Mouse (Mus musculus): Measurements from ENCODE around the gene Ccdc8.

The Ccdc8 gene

GRCm38 (mm10) chr7:16992451-16992807 lies at the start of gene Ccdc8:
Gene Ccdc8 (plus strand): TSS chr7:16992708.
- no peak for TF ChIP-seq GATA4 (IDR thresholded peaks at IDR 0.05; ENCODE audit: insufficient replicate concordance, low read length)

GRCm38 (mm10) chr7:16942861-16943260 lies 49.6 kb upstream of the Ccdc8 start:
- TF ChIP-seq GATA4 (IDR thresholded peaks at IDR 0.05; ENCODE audit: insufficient replicate concordance, low read length): no peak

- TF ChIP-seq GATA4 (IDR thresholded peaks at IDR 0.05; ENCODE audit: insufficient replicate concordance, low read length): no peak
Observed at GRCm38 (mm10) chr7:16944061-16944807, 48.3 kb upstream of the Ccdc8 start, which contains the start of gene Pnmal2. Gene Pnmal2 (plus strand): TSS chr7:16944682.

GRCm38 (mm10) chr7:16944808-16945315 lies 47.6 kb upstream of the Ccdc8 start:
- no peak for TF ChIP-seq GATA4 (IDR thresholded peaks at IDR 0.05; ENCODE audit: insufficient replicate concordance, low read length)

DNA sequence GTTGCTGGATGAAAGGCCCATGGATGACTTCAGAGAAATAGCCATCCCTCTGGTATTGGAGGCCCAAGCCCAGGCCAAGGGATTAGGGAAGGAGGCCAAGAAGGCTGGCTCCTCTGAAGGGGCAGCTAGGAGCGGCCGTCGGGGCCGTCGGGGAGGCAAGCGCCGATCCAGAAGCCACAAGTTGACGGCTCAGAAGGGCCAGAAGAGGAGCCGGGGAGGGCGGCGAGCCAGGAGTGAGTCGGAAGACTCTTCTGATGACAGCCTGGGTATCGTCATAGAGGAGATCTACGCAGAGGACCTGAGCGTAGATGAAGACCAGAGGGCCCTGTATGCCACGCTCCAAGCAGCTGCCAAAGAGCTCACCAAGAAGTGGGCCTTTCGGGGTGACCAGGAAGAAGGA lies 47.1 kb upstream of the Ccdc8 start:
- TF ChIP-seq GATA4 (IDR thresholded peaks at IDR 0.05; ENCODE audit: insufficient replicate concordance, low read length): no peak

GRCm38 (mm10) chr7:16946441-16947348 lies 45.8 kb upstream of the Ccdc8 start:
- no peak for TF ChIP-seq GATA4 (IDR thresholded peaks at IDR 0.05; ENCODE audit: insufficient replicate concordance, low read length)

GRCm38 (mm10) chr7:16947349-16947895 lies 45.1 kb upstream of the Ccdc8 start:
- no peak for TF ChIP-seq GATA4 (IDR thresholded peaks at IDR 0.05; ENCODE audit: insufficient replicate concordance, low read length)

DNA sequence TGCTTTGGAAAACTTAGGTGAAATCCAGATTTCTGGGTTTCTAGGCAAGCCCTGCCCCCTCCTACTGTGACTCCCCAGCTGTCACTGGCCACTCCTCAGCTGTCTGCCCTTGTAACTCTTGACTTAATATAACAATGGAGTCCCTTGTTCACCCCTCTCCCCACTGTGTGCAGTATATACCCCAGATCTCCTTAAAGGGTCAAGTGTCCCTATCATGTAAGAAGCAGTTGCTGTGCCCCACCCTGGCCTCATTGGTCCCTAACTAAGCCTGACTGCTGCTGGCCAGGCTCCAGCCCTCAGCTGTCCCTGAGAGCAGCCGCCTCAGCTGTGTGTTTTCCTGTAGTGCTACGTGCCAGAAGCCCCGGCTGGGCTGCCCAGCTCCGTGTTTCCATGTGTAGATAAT lies 44.5 kb upstream of the Ccdc8 start:
- TF ChIP-seq GATA4 (IDR thresholded peaks at IDR 0.05; ENCODE audit: insufficient replicate concordance, low read length): no peak

- no peak for TF ChIP-seq GATA4 (IDR thresholded peaks at IDR 0.05; ENCODE audit: insufficient replicate concordance, low read length)
Observed at GRCm38 (mm10) chr7:16948923-16949458, 43.5 kb upstream of the Ccdc8 start.

DNA sequence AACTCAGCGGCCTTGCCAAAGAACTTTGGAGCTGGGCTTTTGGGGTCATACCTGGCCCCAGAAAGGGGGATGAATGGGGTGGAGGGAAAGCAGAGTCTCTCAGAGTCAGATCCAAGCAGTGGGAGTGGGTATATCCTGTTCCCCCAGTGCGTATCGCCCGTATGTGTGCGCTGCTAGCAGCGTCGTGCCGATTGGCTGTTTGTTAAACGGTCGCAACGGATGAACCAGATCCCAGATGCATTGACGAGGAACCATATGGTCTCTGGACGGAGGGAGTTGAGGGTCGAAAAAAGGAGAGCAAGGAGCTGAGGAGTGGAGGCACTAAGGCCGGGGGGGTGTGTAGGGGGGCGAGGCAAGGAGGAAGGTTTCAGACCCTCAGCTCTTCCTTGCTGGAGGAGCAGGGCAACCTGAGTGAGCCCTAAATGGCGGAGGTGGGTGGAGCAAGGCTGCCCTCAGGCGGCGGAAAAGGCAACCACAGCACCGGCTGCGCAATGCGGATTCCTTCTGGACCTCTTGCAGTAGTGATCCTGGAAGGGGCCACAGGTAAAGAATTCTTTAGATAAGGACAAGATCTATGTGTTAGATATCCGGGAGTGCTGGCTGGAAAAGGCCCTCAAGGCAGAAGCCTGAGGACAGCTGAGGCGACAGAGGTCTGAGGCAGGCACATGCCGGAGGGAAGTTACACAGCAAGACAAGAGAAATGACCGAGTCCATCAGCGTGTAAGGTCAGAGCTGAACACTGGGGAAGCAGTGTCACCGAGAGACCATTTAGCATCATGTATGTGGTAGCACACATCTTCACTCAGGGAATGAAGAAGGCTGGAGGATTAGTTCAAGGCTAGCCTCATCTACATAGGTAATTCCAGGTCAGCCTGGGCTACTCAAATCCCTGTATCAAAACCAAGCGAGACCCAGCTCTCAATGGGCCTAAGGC lies 42.3 kb upstream of the Ccdc8 start:
- TF ChIP-seq GATA4 (IDR thresholded peaks at IDR 0.05; ENCODE audit: insufficient replicate concordance, low read length): no peak

DNA sequence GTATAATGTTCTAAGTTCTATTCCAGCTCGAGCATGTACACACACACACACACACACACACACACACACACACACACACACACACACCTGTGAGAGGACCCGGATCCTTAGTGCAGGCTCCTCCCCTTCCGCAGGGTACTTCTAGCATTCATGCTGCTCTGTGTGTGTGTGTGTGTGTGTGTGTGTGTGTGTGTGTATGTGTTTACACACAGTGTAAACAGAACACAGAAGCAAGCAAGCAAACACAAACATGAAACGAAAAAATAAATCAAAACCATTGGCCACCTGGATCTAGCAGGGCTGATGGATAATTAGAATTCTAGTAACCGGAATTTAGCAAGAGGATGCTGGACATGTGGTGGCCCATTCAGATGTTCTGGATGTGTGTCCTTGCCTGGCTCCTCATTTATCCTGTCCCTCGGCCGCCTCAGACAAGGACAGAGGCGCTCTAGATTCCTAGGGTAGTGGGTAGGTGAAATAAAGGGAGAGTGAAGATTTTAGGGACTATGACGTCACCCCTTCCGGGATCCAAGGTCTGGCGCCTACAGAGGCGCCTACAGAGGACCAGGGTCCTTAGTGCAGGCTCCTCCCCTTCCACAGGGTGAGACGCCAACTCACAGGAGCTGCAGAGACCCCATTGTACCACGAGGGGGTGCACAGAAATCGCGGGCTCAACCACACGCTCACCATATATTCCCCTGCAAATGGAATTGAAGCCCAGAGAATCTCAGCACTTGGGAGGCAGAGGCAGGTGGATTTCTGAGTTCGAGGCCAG lies 41.5 kb upstream of the Ccdc8 start:
- no peak for TF ChIP-seq GATA4 (IDR thresholded peaks at IDR 0.05; ENCODE audit: insufficient replicate concordance, low read length)

DNA sequence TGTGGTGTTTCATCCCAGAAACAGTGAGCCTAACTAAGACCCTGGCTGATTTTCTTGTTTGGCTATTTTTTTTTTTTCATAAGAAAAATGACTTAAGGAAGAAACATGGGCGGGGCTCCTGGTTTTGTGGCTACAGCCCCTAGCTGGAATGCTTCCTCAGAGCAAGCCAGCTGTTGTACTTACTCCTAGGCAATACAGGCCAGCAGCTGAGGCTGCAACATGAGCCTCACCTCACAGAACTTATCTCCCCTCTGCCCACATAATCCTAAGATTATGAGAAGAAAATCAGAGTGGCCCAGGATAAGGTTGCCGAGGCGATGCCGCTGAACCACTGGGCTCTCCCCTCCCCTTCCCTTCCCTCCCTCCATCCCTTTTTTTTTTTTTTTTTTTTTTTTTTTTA lies 36.8 kb upstream of the Ccdc8 start:
- TF ChIP-seq GATA4 (IDR thresholded peaks at IDR 0.05; ENCODE audit: insufficient replicate concordance, low read length): no peak

GRCm38 (mm10) chr7:16956410-16957265 lies 35.9 kb upstream of the Ccdc8 start:
- TF ChIP-seq GATA4 (IDR thresholded peaks at IDR 0.05; ENCODE audit: insufficient replicate concordance, low read length): no peak
